Comparison of ENCODE assay signal across 8 mouse cellular contexts in the genomic region with DNA sequence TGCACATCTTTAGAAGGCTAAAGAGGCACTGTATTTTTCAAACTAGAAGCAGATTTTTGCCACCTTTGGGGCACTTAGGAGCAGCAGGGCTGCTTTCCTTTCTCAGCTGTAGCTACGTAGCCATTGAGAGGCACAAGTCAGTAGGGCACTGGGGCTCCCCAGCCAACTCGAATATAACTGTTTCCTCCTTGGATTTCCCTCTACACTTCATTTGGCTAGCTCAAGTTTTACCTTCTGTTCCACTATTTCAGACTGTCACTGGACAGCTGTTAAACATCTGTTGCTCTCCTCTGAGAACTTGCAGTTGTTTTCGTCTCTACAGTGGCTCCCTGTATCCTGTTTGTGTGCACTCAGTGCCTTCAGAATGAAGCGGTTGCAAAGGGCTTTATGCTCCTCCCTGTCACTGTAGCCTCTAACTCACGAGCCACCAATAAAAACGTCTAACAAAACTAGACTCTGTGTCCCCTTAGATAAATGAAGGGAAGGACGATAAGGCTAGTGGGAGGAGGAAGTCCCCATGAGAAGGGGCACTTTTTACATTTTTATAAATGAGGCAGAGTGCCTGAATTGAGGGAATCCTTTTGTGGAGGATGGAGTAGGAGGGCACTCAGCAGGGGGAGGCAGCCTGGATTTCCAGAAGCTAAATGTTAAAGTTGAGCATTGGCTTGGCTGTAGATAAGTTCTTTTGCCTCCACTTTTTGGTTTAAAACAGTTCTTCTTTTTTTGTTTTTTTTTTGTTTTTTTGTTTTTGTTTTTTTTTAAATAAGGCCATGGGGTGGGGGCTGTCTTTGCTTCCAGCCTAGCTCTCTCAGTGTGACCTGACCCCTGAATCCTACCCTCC. TPM values are rescaled to one million over a fixed set of nuclear protein-coding genes. Genes with fewer than 3 reads are reported as not detected.
A peak's percentile ranks its signal among the peaks of the same experiment; 100 is the strongest.
DNase-seq lines count a peak whose midpoint lies in the region; ATAC-seq lines count a peak whose summit lies in the region.

No protein-coding gene starts in this region.

- ATAC-seq in heart, embryonic 12.5 days (ENCODE audit: insufficient number of reproducible peaks, low FRiP score), result no peak
- 0 out of 2 replicates have a peak, but pooled peaks have one; percentile 27 for ATAC-seq in neural tube, embryonic 13.5 days (ENCODE audit: low read depth)
- no peak for ATAC-seq in forebrain, embryonic 13.5 days

- H3K4me3 ChIP-seq in heart, embryonic 12.5 days, result no peak overlapping the region
- H3K4me3 ChIP-seq in neural tube, embryonic 13.5 days, result no peak overlapping the region
- H3K4me3 ChIP-seq in forebrain, embryonic 13.5 days, result no peak overlapping the region

- H3K27me3 ChIP-seq in heart, embryonic 12.5 days (replicated peaks), result no peaks in the 10 kb centered on the region
- no peaks in the 10 kb centered on the region for H3K27me3 ChIP-seq in neural tube, embryonic 13.5 days
- no peaks in the 10 kb centered on the region for H3K27me3 ChIP-seq in forebrain, embryonic 13.5 days

- WGBS in heart, embryonic 12.5 days, result 19% methylated on average over 7 of the region's 7 CpGs
- 10% methylated on average over 7 of the region's 7 CpGs for WGBS in neural tube, embryonic 13.5 days
- 16% methylated on average over 7 of the region's 7 CpGs for WGBS in forebrain, embryonic 13.5 days

- peaks cover 6% of the 10 kb centered on the region; the same call in 1 of the 2 replicates for H3K9me3 ChIP-seq in heart, embryonic 12.5 days (replicated peaks)
- H3K9me3 ChIP-seq in neural tube, embryonic 13.5 days, result no peaks in the 10 kb centered on the region
- no peaks in the 10 kb centered on the region for H3K9me3 ChIP-seq in forebrain, embryonic 13.5 days (replicated peaks)

- peak overlapping the region; percentile 2; the same call in 1 of the 2 replicates for H3K4me2 ChIP-seq in heart, embryonic 12.5 days
- no peak overlapping the region for H3K4me2 ChIP-seq in neural tube, embryonic 13.5 days
- H3K4me2 ChIP-seq in forebrain, embryonic 13.5 days, result no peak overlapping the region

- H3K27ac ChIP-seq in heart, embryonic 12.5 days (ENCODE audit: poor library complexity, severe bottlenecking), result peak overlapping the region; percentile 66
- H3K27ac ChIP-seq in neural tube, embryonic 13.5 days (replicated peaks), result peak overlapping the region; percentile 65
- H3K27ac ChIP-seq in forebrain, embryonic 13.5 days, result no peak overlapping the region

- no peak overlapping the region for H3K9ac ChIP-seq in heart, embryonic 12.5 days
- H3K9ac ChIP-seq in neural tube, embryonic 13.5 days, result no peak overlapping the region
- no peak overlapping the region for H3K9ac ChIP-seq in forebrain, embryonic 13.5 days

- peak; percentile 22 for DNase-seq in testis, postnatal 14 days (ENCODE audit: low spot score)
- DNase-seq in testis, postnatal 10 days (ENCODE audit: low spot score), result no peak
- DNase-seq in kidney, postnatal 14 days, result peak; percentile 72
- no peak for DNase-seq in cerebellum, postnatal 25 days
- no peak for DNase-seq in right cerebral cortex, adult 18-20 months

- peaks cover 42% of the 10 kb centered on the region for H3K4me1 ChIP-seq in heart, embryonic 12.5 days (replicated peaks)
- H3K4me1 ChIP-seq in neural tube, embryonic 13.5 days (replicated peaks), result peaks cover 42% of the 10 kb centered on the region
- H3K4me1 ChIP-seq in forebrain, embryonic 13.5 days, result peaks cover 13% of the 10 kb centered on the region; the same call in 1 of the 2 replicates

- H3K36me3 ChIP-seq in heart, embryonic 12.5 days, result peaks cover 7% of the 10 kb centered on the region; the same call in 1 of the 2 replicates
- no peaks in the 10 kb centered on the region for H3K36me3 ChIP-seq in neural tube, embryonic 13.5 days
- no peaks in the 10 kb centered on the region for H3K36me3 ChIP-seq in forebrain, embryonic 13.5 days (ENCODE audit: poor library complexity, severe bottlenecking)

RNA-seq across cellular contexts. Expression of a gene that starts 32.6 kb away (rescaled TPM):
- polyA plus RNA-seq in heart, embryonic 12.5 days (2016; fragmentation: Nextera tagmentation; extraction: Ambion mirVana), result 41.8 and 41.9 TPM in 2 replicates
- polyA plus RNA-seq in neural tube, embryonic 13.5 days (2015; fragmentation: Nextera tagmentation; extraction: Ambion mirVana), result 43.1 and 45.2 TPM in 2 replicates
- 24.0 and 26.4 TPM in 2 replicates for polyA plus RNA-seq in forebrain, embryonic 13.5 days (2015; fragmentation: Nextera tagmentation; extraction: Ambion mirVana)

Comparison
In these comparisons a context has a peak if more than half of its experiments do, and no peak if none do; other contexts are left out.
1. DNase-seq: peak in testis, postnatal 14 days (single experiment) and kidney, postnatal 14 days (single experiment); none in testis, postnatal 10 days (single experiment), cerebellum, postnatal 25 days (0 of 2) and right cerebral cortex, adult 18-20 months (single experiment).